Comparison of ENCODE assay signal across 10 mouse cellular contexts in genomic region chr17:87226079-87226640, GRCm38 (mm10). TPM values are rescaled to one million over a fixed set of nuclear protein-coding genes. Genes with fewer than 3 reads are reported as not detected.
DNase-seq lines count a peak whose midpoint lies in the region; ATAC-seq lines count a peak whose summit lies in the region.
"Had no signal": no experiment of that assay in that cellular context is flagged by ENCODE, and none has a peak within 500 bp of the region (broad histone marks: within the 10 kb centered on the region; RNA-seq: fewer than 3 reads in every experiment).

No protein-coding gene starts in this region.

- H3K9ac ChIP-seq in hindbrain, embryonic 11.5 days (ENCODE audit: low read depth, low read length): no peak overlapping the region
- no peak overlapping the region for H3K9ac ChIP-seq in embryonic facial prominence, embryonic 14.5 days (ENCODE audit: low read depth, low read length)
- H3K9ac ChIP-seq: neural tube, embryonic 15.5 days had no signal

- peaks cover 7% of the 10 kb centered on the region for H3K4me1 ChIP-seq in hindbrain, embryonic 10.5 days (replicated peaks)
- H3K4me1 ChIP-seq in hindbrain, embryonic 11.5 days (replicated peaks; ENCODE audit: control insufficient read depth, insufficient read depth, low read length): no peaks in the 10 kb centered on the region
- peaks cover 13% of the 10 kb centered on the region for H3K4me1 ChIP-seq in embryonic facial prominence, embryonic 14.5 days (ENCODE audit: control insufficient read depth, insufficient read depth, low read length)
- H3K4me1 ChIP-seq: neural tube, embryonic 15.5 days had no signal

- 0 out of 2 replicates have a peak overlapping the region, but pooled peaks have one; percentile 16 for H3K27ac ChIP-seq in hindbrain, embryonic 10.5 days
- H3K27ac ChIP-seq in hindbrain, embryonic 11.5 days (ENCODE audit: low read depth, low read length): no peak overlapping the region
- H3K27ac ChIP-seq in embryonic facial prominence, embryonic 14.5 days (replicated peaks; ENCODE audit: low read depth, low read length): no peak overlapping the region
- H3K27ac ChIP-seq: neural tube, embryonic 15.5 days had no signal

- ATAC-seq in hindbrain, embryonic 11.5 days (ENCODE audit: low FRiP score): no peak
- peak; percentile 60; the same call in 1 of the 2 replicates for ATAC-seq in embryonic facial prominence, embryonic 14.5 days (ENCODE audit: low read depth)

- H3K27me3 ChIP-seq in hindbrain, embryonic 10.5 days (ENCODE audit: insufficient read depth, poor library complexity, severe bottlenecking): no peaks in the 10 kb centered on the region
- H3K27me3 ChIP-seq in hindbrain, embryonic 11.5 days (ENCODE audit: control insufficient read depth, insufficient read depth, low read length): no peaks in the 10 kb centered on the region
- no peaks in the 10 kb centered on the region for H3K27me3 ChIP-seq in embryonic facial prominence, embryonic 14.5 days (replicated peaks; ENCODE audit: control insufficient read depth, insufficient read depth, low read length)
- H3K27me3 ChIP-seq: neural tube, embryonic 15.5 days had no signal

- no peaks in the 10 kb centered on the region for H3K36me3 ChIP-seq in hindbrain, embryonic 10.5 days
- H3K36me3 ChIP-seq in hindbrain, embryonic 11.5 days (ENCODE audit: control insufficient read depth, insufficient read depth, low read length): no peaks in the 10 kb centered on the region
- H3K36me3 ChIP-seq in embryonic facial prominence, embryonic 14.5 days (ENCODE audit: control insufficient read depth, insufficient read depth, low read length): no peaks in the 10 kb centered on the region
- H3K36me3 ChIP-seq: neural tube, embryonic 15.5 days had no signal

- no peaks in the 10 kb centered on the region for H3K9me3 ChIP-seq in hindbrain, embryonic 10.5 days
- H3K9me3 ChIP-seq in hindbrain, embryonic 11.5 days (ENCODE audit: control insufficient read depth, low read length): no peaks in the 10 kb centered on the region
- 0 out of 2 replicates have a peak, but pooled peaks cover 5% of the 10 kb centered on the region for H3K9me3 ChIP-seq in embryonic facial prominence, embryonic 14.5 days (ENCODE audit: control insufficient read depth, low read length)
- H3K9me3 ChIP-seq: neural tube, embryonic 15.5 days had no signal

- no peak overlapping the region for H3K4me3 ChIP-seq in hindbrain, embryonic 10.5 days
- no peak overlapping the region for H3K4me3 ChIP-seq in hindbrain, embryonic 11.5 days (ENCODE audit: low read depth, low read length)
- H3K4me3 ChIP-seq in embryonic facial prominence, embryonic 14.5 days (ENCODE audit: low read depth, low read length): no peak overlapping the region
- H3K4me3 ChIP-seq: neural tube, embryonic 15.5 days had no signal

- no peak for DNase-seq in hindbrain, embryonic 10.5 days (ENCODE audit: low spot score)
- DNase-seq in hindbrain, embryonic 11.5 days (ENCODE audit: low spot score): no peak
- peak; percentile 29 for DNase-seq in lung, postnatal 10 days
- DNase-seq in lung, postnatal 14 days: no peak
- peak; percentile 75 for DNase-seq in embryonic facial prominence, embryonic 14.5 days (ENCODE audit: low spot score)
- no peak for DNase-seq in urinary bladder, postnatal 14 days (ENCODE audit: low spot score)
- DNase-seq in urinary bladder, postnatal 36 days (ENCODE audit: low spot score in 2 of 2): no peak
- DNase-seq: midbrain, embryonic 14.5 days; right cerebral cortex, postnatal 4 days had no signal

- WGBS in hindbrain, embryonic 10.5 days: 68% methylated on average over 10 of the region's 10 CpGs
- 67% methylated on average over 10 of the region's 10 CpGs for WGBS in hindbrain, embryonic 11.5 days
- 36% methylated on average over 10 of the region's 10 CpGs for WGBS in embryonic facial prominence, embryonic 14.5 days

- no peak overlapping the region for H3K4me2 ChIP-seq in hindbrain, embryonic 11.5 days (replicated peaks; ENCODE audit: low read depth, low read length)
- H3K4me2 ChIP-seq in embryonic facial prominence, embryonic 14.5 days (ENCODE audit: low read depth, low read length): no peak overlapping the region
- H3K4me2 ChIP-seq: neural tube, embryonic 15.5 days had no signal

RNA-seq across cellular contexts. Expression of gene Mcfd2, which starts 39.6 kb away (rescaled TPM):
- 70.1 and 73.3 TPM in 2 replicates for polyA plus RNA-seq in hindbrain, embryonic 10.5 days (2016; fragmentation: Nextera tagmentation; extraction: Ambion mirVana)
- polyA plus RNA-seq in hindbrain, embryonic 11.5 days (2014; fragmentation: Nextera tagmentation; extraction: Ambion mirVana): 69.4 and 69.8 TPM in 2 replicates
- polyA plus RNA-seq in embryonic facial prominence, embryonic 14.5 days (2014; fragmentation: Nextera tagmentation; extraction: Ambion mirVana): 113 TPM in 2 replicates

RNA-seq across cellular contexts. Expression of gene Ttc7, which starts 56.5 kb away (rescaled TPM):
- polyA plus RNA-seq in hindbrain, embryonic 10.5 days (2016; fragmentation: Nextera tagmentation; extraction: Ambion mirVana): 4.7 and 4.8 TPM in 2 replicates
- polyA plus RNA-seq in hindbrain, embryonic 11.5 days (2014; fragmentation: Nextera tagmentation; extraction: Ambion mirVana): 2.7 and 3.0 TPM in 2 replicates
- polyA plus RNA-seq in embryonic facial prominence, embryonic 14.5 days (2014; fragmentation: Nextera tagmentation; extraction: Ambion mirVana): 9.6 and 10.2 TPM in 2 replicates

Comparison
In these comparisons a context has a peak if more than half of its experiments do, and no peak if none do; other contexts are left out.
1. DNase-seq: peak in lung, postnatal 10 days (single experiment) and embryonic facial prominence, embryonic 14.5 days (single experiment); none in hindbrain, embryonic 10.5 days (single experiment), hindbrain, embryonic 11.5 days (single experiment), lung, postnatal 14 days (single experiment), urinary bladder, postnatal 14 days (single experiment) and urinary bladder, postnatal 36 days (0 of 2).